Comparison of ENCODE assay signal across 7 mouse cellular contexts in the genomic region with DNA sequence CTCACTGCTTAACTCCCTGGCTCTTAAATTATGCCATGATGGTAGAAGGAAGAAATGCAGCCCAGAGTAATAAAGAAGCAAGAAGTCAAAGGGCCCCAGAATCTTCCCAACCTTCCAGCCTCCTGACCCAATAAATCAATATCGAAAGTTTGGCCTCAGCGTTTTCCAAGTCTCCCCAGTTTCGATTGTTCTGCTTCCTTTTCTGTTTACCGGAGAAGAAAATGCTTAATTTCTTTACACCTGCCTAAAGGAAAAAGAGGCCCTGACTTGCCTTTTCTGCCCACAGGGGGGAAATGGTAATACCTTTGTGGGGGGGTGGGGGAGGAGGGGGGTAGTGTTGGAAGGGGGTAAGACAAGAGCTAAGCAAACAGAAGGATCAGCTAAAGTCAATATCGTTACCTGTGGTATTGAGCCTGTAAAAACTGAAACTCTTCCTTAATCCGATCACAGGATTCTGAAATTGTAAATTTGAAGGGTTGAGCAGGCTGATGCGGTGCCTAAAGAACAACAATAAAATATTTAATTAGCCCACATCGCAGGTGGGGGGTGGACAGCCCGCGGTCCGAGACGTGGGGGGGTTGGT. TPM values are rescaled to one million over a fixed set of nuclear protein-coding genes. Genes with fewer than 3 reads are reported as not detected.
A peak's percentile ranks its signal among the peaks of the same experiment; 100 is the strongest.
DNase-seq lines count a peak whose midpoint lies in the region; ATAC-seq lines count a peak whose summit lies in the region.

No protein-coding gene starts in this region.

- peaks cover 22% of the 10 kb centered on the region for H3K4me1 ChIP-seq in megakaryocyte, embryonic 14.5 days
- H3K4me1 ChIP-seq in embryonic facial prominence, embryonic 13.5 days, result peaks cover 35% of the 10 kb centered on the region
- H3K4me1 ChIP-seq in intestine, embryonic 15.5 days (replicated peaks), result no peaks in the 10 kb centered on the region; the same call in 1 of the 2 replicates
- peaks cover 24% of the 10 kb centered on the region for H3K4me1 ChIP-seq in neural tube, embryonic 12.5 days

- WGBS in embryonic facial prominence, embryonic 13.5 days, result under 1% methylated on average over 12 of the region's 12 CpGs
- WGBS in intestine, embryonic 15.5 days, result under 1% methylated on average over 12 of the region's 12 CpGs
- WGBS in neural tube, embryonic 12.5 days, result 1% methylated on average over 12 of the region's 12 CpGs

- no peak for DNase-seq in cerebellum, adult 8-10 months

- ATAC-seq in megakaryocyte, adult 5-6 weeks (ENCODE audit: poor library complexity, severe bottlenecking), result no peak
- no peak for ATAC-seq in embryonic facial prominence, embryonic 13.5 days (ENCODE audit: insufficient number of reproducible peaks, insufficient read depth, low FRiP score, low TSS enrichment, low read depth)
- ATAC-seq in intestine, embryonic 15.5 days, result no peak
- ATAC-seq in neural tube, embryonic 12.5 days (ENCODE audit: low FRiP score, low read depth), result no peak
- no peak for ATAC-seq in activated CD4-positive, CD25-positive, alpha-beta regulatory T cell, adult 4 months

- H3K27me3 ChIP-seq in megakaryocyte, embryonic 14.5 days (replicated peaks), result no peaks in the 10 kb centered on the region
- H3K27me3 ChIP-seq in embryonic facial prominence, embryonic 13.5 days, result peaks cover 3% of the 10 kb centered on the region; the same call in 1 of the 2 replicates
- no peaks in the 10 kb centered on the region for H3K27me3 ChIP-seq in intestine, embryonic 15.5 days (replicated peaks)
- no peaks in the 10 kb centered on the region for H3K27me3 ChIP-seq in neural tube, embryonic 12.5 days (replicated peaks)

- H3K36me3 ChIP-seq in megakaryocyte, embryonic 14.5 days (replicated peaks; ENCODE audit: low read length), result peaks cover 35% of the 10 kb centered on the region
- no peaks in the 10 kb centered on the region for H3K36me3 ChIP-seq in embryonic facial prominence, embryonic 13.5 days
- no peaks in the 10 kb centered on the region for H3K36me3 ChIP-seq in intestine, embryonic 15.5 days
- no peaks in the 10 kb centered on the region for H3K36me3 ChIP-seq in neural tube, embryonic 12.5 days

- no peaks in the 10 kb centered on the region for H3K9me3 ChIP-seq in megakaryocyte, embryonic 14.5 days
- H3K9me3 ChIP-seq in embryonic facial prominence, embryonic 13.5 days, result no peaks in the 10 kb centered on the region
- H3K9me3 ChIP-seq in intestine, embryonic 15.5 days, result no peaks in the 10 kb centered on the region
- H3K9me3 ChIP-seq in neural tube, embryonic 12.5 days, result no peaks in the 10 kb centered on the region

- H3K4me2 ChIP-seq in embryonic facial prominence, embryonic 13.5 days, result peak overlapping the region; percentile 63
- peak overlapping the region; percentile 63 for H3K4me2 ChIP-seq in intestine, embryonic 15.5 days (replicated peaks)
- peak overlapping the region; percentile 69 for H3K4me2 ChIP-seq in neural tube, embryonic 12.5 days (replicated peaks)

- peak overlapping the region; percentile 98 for H3K4me3 ChIP-seq in megakaryocyte, embryonic 14.5 days (replicated peaks)
- H3K4me3 ChIP-seq in embryonic facial prominence, embryonic 13.5 days, result peak overlapping the region; percentile 85
- H3K4me3 ChIP-seq in intestine, embryonic 15.5 days (replicated peaks), result peak overlapping the region; percentile 85
- peak overlapping the region; percentile 87 for H3K4me3 ChIP-seq in neural tube, embryonic 12.5 days

- peak overlapping the region; percentile 97 for H3K9ac ChIP-seq in embryonic facial prominence, embryonic 13.5 days
- H3K9ac ChIP-seq in intestine, embryonic 15.5 days, result peak overlapping the region; percentile 91
- peak overlapping the region; percentile 93 for H3K9ac ChIP-seq in neural tube, embryonic 12.5 days

- peak overlapping the region; percentile 97 for H3K27ac ChIP-seq in embryonic facial prominence, embryonic 13.5 days
- H3K27ac ChIP-seq in intestine, embryonic 15.5 days, result peak overlapping the region; percentile 96
- H3K27ac ChIP-seq in neural tube, embryonic 12.5 days, result peak overlapping the region; percentile 89

RNA-seq across cellular contexts. Expression of a gene that starts 1.4 kb away (rescaled TPM):
- polyA plus RNA-seq in megakaryocyte, embryonic 14.5 days (2012; ENCODE audit: insufficient read depth, low replicate concordance), result 3.8 and 5.4 TPM in 2 replicates
- total RNA-seq in megakaryocyte, adult 5-6 weeks (2015), result 32.3 and 38.4 TPM in 2 replicates
- 18.6 and 22.3 TPM in 2 replicates for total RNA-seq in megakaryocyte, adult 5-6 weeks (2017)
- 15.4 and 19.4 TPM in 2 replicates for polyA plus RNA-seq in embryonic facial prominence, embryonic 13.5 days (2015; fragmentation: Nextera tagmentation; extraction: Ambion mirVana)
- polyA plus RNA-seq in intestine, embryonic 15.5 days (2015; fragmentation: Nextera tagmentation; extraction: Ambion mirVana), result 19.2 and 19.4 TPM in 2 replicates
- 37.1 and 37.7 TPM in 2 replicates for polyA plus RNA-seq in neural tube, embryonic 12.5 days (2016; fragmentation: Nextera tagmentation; extraction: Ambion mirVana)
- polyA plus RNA-seq in activated CD4-positive, CD25-positive, alpha-beta regulatory T cell, adult 4 months (2017; shearing (Covaris generic)), result 10 to 100 TPM; 12.2 to 15.3 TPM
